Mouse (Mus musculus) stomach, embryonic 16.5 days (tissue): ENCODE data around the gene Atg101. TPM values are rescaled to one million over a fixed set of nuclear protein-coding genes. Genes with fewer than 3 reads are reported as not detected.
"Not testable (repeated sequence)": the region's sequence is repeated elsewhere in the genome, so short reads cannot be mapped to it uniquely, and the experiment has no call there.

Source experiments
- ATAC-seq: fragments of 200-750 bp; cut with Nextera tagmentation; 2 replicates; pipeline ENCODE4 v1.8.0; 2017; ENCODE audit warnings: moderate number of reproducible peaks, moderate TSS enrichment; ENCODE audit not compliant: insufficient read depth, low FRiP score
- H3K27ac ChIP-seq: fragments of 300-500 bp; sonication (generic); 2 replicates; pipeline ENCODE4 v1.5.1; 2014; ENCODE audit warnings: low read length
- H3K27me3 ChIP-seq: fragments of 300-500 bp; sonication (generic); 2 replicates; pipeline ENCODE4 v1.6.1; 2014; ENCODE audit warnings: low read length, control low read depth, mixed read lengths; ENCODE audit not compliant: control insufficient read depth, insufficient read depth
- H3K36me3 ChIP-seq: fragments of 300-500 bp; sonication (generic); 2 replicates; pipeline ENCODE4 v1.6.1; 2014; ENCODE audit warnings: low read length; ENCODE audit not compliant: control insufficient read depth, insufficient read depth
- H3K4me1 ChIP-seq: fragments of 300-500 bp; sonication (generic); 2 replicates; pipeline ENCODE4 v1.6.1; 2014; ENCODE audit warnings: low read length, control low read depth, mixed read lengths; ENCODE audit not compliant: control insufficient read depth, insufficient read depth
- H3K4me2 ChIP-seq: fragments of 300-500 bp; sonication (generic); 2 replicates; pipeline ENCODE4 v1.6.1; 2014; ENCODE audit warnings: low read depth, low read length, mixed read lengths
- H3K4me3 ChIP-seq: fragments of 300-500 bp; sonication (generic); replicated peaks from 2 replicates; pipeline ENCODE4 v1.5.1; 2014; ENCODE audit warnings: mild to moderate bottlenecking, low read length
- H3K9ac ChIP-seq: fragments of 300-500 bp; sonication (generic); 2 replicates; pipeline ENCODE4 v1.6.1; 2014; ENCODE audit warnings: low read length
- H3K9me3 ChIP-seq: fragments of 300-500 bp; sonication (generic); replicated peaks from 2 replicates; pipeline ENCODE4 v1.6.1; 2016; ENCODE audit warnings: low read length, control low read depth; ENCODE audit not compliant: control insufficient read depth
- WGBS: fragments of 180-500 bp; shearing (Covaris S2); extraction: QIAGEN DNeasy Blood & Tissue Kit; methylation state at CpG from one replicate; pipeline ENCODE4 v1.1.7; 2014; 5-methylcytosine and 5-hydroxymethylcytosine counted together
- polyA plus RNA-seq: library from polyadenylated mRNA; unstranded; fragments of >200 nt; fragmentation: Nextera tagmentation; extraction: Ambion mirVana; gene quantifications from 2 replicates; pipeline ENCODE4 v1.2.1, GENCODE M21; 2015

Gene Atg101
- polyA plus RNA-seq, 1 experiment from 2014 or later, result 66.9 TPM

DNA sequence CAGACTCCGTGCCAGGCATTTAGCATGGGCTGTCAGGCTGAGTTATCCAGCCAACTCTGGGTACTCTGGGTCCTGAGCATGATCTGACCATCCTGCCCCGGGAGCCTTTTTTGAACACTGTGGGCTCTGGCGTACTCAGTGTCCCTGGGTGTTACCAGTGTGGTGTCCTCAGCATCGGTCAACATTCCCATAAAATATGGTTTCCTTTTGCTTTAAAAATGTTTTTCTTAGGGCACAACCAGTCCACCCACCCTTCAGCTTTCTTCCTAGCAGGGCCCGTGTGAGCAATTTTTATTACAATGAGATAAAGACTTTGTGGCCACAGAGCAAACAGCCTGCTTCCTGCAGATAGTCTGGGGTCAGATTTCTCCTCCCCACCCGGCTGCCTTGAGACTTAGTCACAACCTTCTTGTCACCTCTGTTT lies 36.6 kb downstream of the Atg101 start:
- Histone ChIP-seq H3K36me3 (no peaks in the 10 kb centered on the region), H3K4me1 (peaks cover 22% of the 10 kb centered on the region; the same call in 1 of the 2 replicates), H3K9me3 (no peaks in the 10 kb centered on the region), H3K4me2 (no peak overlapping the region), H3K4me3 (no peak overlapping the region), H3K27ac (peak overlapping the region; percentile 38; the same call in 1 of the 2 replicates), H3K9ac (0 out of 2 replicates have a peak overlapping the region, but pooled peaks have one; percentile 10), H3K27me3 (no peaks in the 10 kb centered on the region)
- WGBS, result 37% methylated on average over 6 of the region's 6 CpGs
- ATAC-seq, result peak; percentile 42

DNA sequence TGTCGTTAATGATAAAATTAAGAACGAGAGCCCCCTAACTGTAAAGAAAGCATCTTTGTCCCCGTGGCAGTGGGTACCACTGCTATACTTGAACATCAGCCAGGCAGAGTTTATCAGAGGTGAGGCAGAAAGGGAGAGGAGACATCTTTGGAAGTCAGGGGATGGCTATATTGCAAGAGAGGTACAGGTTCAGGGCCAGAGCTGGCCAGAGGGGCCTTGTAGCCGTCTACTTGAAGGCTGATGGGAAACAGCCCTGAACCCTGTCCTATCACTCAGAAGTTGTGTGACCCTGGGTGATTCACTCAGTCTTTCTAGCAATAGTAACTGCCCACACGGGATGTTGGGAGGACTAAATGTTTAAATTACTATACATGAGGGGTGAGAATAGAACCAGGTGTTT lies 37.1 kb downstream of the Atg101 start:
- Histone ChIP-seq H3K27ac (peak overlapping the region; percentile 70), H3K9me3 (no peaks in the 10 kb centered on the region), H3K4me1 (peaks cover 22% of the 10 kb centered on the region; the same call in 1 of the 2 replicates), H3K36me3 (no peaks in the 10 kb centered on the region), H3K27me3 (no peaks in the 10 kb centered on the region), H3K9ac (0 out of 2 replicates have a peak overlapping the region, but pooled peaks have one; percentile 10), H3K4me3 (no peak overlapping the region), H3K4me2 (no peak overlapping the region)
- 0 out of 2 replicates have a peak, but pooled peaks have one; percentile 2 for ATAC-seq
- 27% methylated on average over 5 of the region's 5 CpGs for WGBS

DNA sequence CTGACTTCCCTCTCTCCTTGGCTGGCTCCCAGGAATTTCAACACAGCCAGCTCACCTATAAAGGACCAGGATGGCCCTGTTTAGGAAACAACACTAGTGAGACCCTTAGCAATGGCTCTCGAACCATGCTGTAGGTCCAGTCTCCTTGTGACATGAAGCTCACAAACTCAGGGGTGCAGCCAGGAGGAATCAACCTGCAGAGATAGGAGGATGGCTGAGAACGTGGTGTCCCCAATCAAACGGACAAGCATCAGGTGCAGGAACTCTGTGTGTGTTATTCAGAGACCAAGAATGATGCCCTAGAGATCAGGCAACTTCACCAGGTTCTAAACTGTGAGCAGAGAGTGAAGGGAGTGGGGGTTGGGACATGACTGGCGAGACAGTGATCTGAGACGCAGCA lies 38.0 kb downstream of the Atg101 start:
- Histone ChIP-seq H3K36me3 (no peaks in the 10 kb centered on the region), H3K9me3 (no peaks in the 10 kb centered on the region), H3K4me1 (peaks cover 22% of the 10 kb centered on the region; the same call in 1 of the 2 replicates), H3K27ac (no peak overlapping the region), H3K27me3 (no peaks in the 10 kb centered on the region), H3K4me3 (no peak overlapping the region), H3K9ac (no peak overlapping the region), H3K4me2 (no peak overlapping the region)
- WGBS, result 87% methylated on average over 5 of the region's 5 CpGs
- no peak for ATAC-seq

DNA sequence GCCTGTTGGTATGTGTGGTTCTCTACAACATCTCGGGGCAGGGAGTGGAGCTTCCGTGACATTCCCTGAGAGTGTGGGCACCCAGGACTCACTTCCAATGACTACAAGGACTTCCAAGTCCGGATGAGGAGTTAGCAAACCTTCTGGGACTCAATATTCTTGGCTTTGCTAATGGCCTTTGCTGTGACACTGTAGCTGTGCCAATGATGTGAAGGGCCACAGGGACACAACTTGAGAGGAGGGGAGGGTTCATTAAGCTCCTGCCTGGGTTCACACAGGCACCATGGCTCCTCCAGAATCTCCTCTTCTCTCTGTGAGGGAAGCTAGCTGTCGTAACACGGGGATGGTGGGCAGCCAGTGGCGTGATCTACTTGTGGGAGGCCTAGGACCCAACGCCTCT lies 38.6 kb downstream of the Atg101 start:
- Histone ChIP-seq H3K27me3 (no peaks in the 10 kb centered on the region), H3K27ac (no peak overlapping the region), H3K4me3 (no peak overlapping the region), H3K36me3 (no peaks in the 10 kb centered on the region), H3K9me3 (no peaks in the 10 kb centered on the region), H3K9ac (no peak overlapping the region), H3K4me2 (no peak overlapping the region), H3K4me1 (peaks cover 24% of the 10 kb centered on the region; the same call in 1 of the 2 replicates)
- ATAC-seq, result no peak
- 92% methylated on average over 7 of the region's 7 CpGs for WGBS

DNA sequence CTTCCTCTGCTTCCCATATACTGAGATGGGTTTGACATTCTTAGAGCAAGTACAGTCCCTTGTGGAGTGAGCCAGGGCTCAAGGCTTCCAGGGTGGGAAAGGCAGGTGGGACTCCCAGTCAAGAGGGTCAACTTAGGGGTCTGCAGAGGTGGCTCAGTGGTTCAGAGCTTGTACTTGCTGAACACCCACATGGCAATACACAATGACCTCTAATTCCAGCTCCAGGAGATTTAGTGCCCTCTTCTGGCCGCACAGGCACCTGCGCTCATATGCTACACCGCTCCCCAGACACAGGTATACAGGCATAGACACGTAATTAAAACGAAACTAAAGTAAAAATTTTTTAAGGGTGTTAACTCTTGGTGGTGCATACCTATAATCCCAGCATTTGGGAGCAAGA lies 39.4 kb downstream of the Atg101 start:
- no peak for ATAC-seq
- Histone ChIP-seq H3K27ac (no peak overlapping the region), H3K9ac (no peak overlapping the region), H3K4me2 (no peak overlapping the region), H3K27me3 (no peaks in the 10 kb centered on the region), H3K4me1 (peaks cover 22% of the 10 kb centered on the region; the same call in 1 of the 2 replicates), H3K4me3 (no peak overlapping the region), H3K36me3 (no peaks in the 10 kb centered on the region), H3K9me3 (no peaks in the 10 kb centered on the region)
- WGBS, result 95% methylated on average over 5 of the region's 5 CpGs

DNA sequence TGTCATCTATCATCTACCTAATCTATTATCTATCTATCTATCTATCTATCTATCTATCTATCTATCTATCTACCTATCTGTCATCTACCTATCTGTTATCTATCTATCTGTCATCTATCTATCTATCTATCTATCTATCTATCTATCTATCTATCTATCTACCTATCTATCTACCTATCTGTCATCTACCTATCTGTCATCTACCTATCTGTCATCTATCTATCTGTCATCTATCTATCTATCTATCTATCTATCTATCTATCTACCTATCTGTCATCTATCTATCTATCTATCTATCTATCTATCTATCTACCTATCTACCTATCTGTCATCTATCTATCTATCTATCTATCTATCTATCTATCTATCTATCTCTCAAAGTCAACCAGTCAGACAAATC lies 40.3 kb downstream of the Atg101 start:
- ATAC-seq, H3K4me2 ChIP-seq, H3K4me3 ChIP-seq, H3K9ac ChIP-seq, H3K9me3 ChIP-seq, H3K36me3 ChIP-seq, H3K27ac ChIP-seq, H3K27me3 ChIP-seq: not testable (repeated sequence)
- H3K4me1 ChIP-seq, result peaks cover 24% of the 10 kb centered on the region

DNA sequence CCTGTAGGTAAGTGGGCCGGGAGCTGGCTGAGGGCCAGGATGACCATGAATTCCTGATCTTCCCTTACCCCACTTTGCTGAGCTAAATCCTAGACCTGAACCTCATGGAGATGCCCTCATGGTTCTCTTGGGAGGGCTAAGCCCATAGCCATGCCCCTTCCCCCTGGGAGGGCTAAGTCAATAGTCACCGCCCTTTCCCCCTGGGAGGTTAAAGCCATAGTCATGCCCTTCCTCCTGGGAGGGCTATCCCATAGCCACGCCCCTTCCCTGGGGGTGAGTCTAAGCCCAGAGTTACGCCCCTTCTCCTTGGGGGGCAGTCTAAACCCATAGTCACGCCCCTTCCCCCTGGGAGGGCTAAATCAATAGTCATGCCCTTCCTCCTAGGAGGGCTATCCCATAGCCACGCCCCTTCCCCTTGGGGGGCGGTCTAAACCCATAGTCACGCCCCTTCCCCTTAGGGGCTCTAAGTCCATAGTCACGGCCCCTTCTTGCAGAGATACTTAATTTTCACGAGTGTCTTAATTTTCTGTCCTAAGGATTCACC lies 42.0 kb downstream of the Atg101 start:
- no peak overlapping the region for H3K9ac ChIP-seq
- H3K36me3 ChIP-seq, result no peaks in the 10 kb centered on the region

DNA sequence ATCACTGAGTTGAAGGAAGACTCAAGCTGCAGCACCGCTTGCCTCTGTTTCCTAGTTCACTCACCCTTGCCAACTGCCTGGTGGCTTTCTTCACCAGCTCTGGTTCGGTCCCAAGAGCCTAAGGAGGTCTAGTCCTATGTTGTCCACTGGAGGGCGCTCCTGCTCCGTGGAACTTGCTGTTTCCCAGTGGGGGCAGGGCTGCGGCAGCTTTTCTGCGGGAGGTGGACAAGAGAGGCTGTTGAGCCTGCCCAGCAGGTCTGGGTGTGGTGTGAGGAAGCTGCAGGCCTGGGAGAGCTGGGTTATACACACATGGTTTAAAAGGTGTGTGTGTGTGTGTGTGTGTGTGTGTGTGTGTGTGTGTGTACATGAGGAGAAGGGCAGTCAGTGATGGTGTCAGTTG lies 43.2 kb downstream of the Atg101 start:
- Histone ChIP-seq H3K27ac (peak overlapping the region; percentile 69), H3K27me3 (no peaks in the 10 kb centered on the region), H3K4me3 (no peak overlapping the region), H3K36me3 (no peaks in the 10 kb centered on the region), H3K4me1 (peaks cover 23% of the 10 kb centered on the region), H3K9me3 (no peaks in the 10 kb centered on the region), H3K9ac (no peak overlapping the region), H3K4me2 (no peak overlapping the region)
- peak; percentile 70 for ATAC-seq
- WGBS, result 4% methylated on average over 6 of the region's 6 CpGs

More for the DNA sequence above, 42.0 kb downstream of the Atg101 start:
- H3K4me2 ChIP-seq, result no peak overlapping the region
- no peaks in the 10 kb centered on the region for H3K27me3 ChIP-seq
- no peak overlapping the region for H3K4me3 ChIP-seq
- ATAC-seq, result no peak
- peak overlapping the region; percentile 69 for H3K27ac ChIP-seq
- no peaks in the 10 kb centered on the region for H3K9me3 ChIP-seq
- H3K4me1 ChIP-seq, result peaks cover 27% of the 10 kb centered on the region
- 42% methylated on average over 10 of the region's 10 CpGs for WGBS

DNA sequence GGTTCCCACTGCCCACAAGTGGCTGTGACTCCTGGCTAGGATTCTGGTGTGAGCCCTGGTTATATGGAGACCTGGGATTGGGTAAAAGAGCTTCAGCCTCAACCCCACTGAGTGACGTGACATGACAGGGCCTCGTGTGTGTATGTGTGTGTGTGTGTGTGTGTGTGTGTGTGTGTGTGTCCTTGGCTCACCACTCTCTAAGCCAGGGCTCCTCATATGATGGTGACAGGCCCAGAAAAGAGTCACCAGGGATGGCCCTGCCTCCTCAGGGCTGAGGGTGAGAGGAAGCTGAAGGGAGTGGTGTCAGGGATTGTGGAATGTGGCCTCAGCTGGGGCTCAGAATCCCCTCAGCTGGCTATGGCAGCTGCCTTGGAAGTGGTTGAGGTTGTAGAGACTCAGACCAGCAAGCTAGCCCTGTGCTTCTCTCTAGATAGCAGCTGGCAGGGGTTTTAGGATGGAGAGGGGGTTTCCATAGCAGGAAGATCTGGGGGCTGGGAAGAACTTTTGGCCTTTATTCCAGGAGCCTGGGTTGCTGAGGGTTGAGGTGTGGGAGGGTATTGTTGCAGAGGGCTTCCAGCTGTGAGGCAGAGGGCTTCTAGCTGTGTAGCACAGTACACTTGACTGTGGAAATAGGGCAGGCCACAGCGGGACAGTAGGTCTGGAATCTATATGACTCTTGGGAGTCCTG lies 44.9 kb downstream of the Atg101 start:
- no peaks in the 10 kb centered on the region for H3K27me3 ChIP-seq
- ATAC-seq, result no peak
- H3K4me3 ChIP-seq, result no peak overlapping the region
- WGBS, result 71% methylated on average over 3 of the region's 3 CpGs
- H3K4me2 ChIP-seq, result no peak overlapping the region
- H3K9me3 ChIP-seq, result no peaks in the 10 kb centered on the region
- H3K4me1 ChIP-seq, result peaks cover 23% of the 10 kb centered on the region
- H3K9ac ChIP-seq, result peak overlapping the region; percentile 50
- H3K27ac ChIP-seq, result peak overlapping the region; percentile 68; the same call in 1 of the 2 replicates
- no peaks in the 10 kb centered on the region for H3K36me3 ChIP-seq
